Mouse (Mus musculus) embryo, embryonic 9.5 days (tissue): ENCODE data around the gene Nemp2.
"Not testable (repeated sequence)": the region's sequence is repeated elsewhere in the genome, so short reads cannot be mapped to it uniquely, and the experiment has no call there.

Source experiments
- DNase-seq: peaks from one replicate; pipeline ENCODE4 v3.0.0-alpha.2; 2017; ENCODE audit errors: extremely low spot score

The Nemp2 gene

DNA sequence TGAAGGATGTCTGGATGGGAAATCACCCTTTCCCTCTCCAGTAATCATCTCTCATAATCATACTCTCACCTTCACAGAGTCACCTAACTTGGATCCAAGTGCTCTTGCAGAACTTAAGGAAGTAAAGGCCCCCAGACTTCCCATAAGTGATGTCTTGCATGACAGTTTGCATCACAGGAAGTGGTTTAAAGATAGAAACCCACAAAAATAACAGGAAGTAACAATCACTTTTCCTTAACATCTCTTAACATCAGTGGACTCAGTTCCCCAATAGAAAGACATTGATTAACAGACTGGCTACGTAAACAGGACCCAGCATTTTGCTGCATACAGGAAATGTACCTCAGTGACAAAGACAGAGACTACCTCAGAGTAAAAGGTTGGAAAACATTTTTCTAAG lies 22.9 kb downstream of the Nemp2 start:
- no peak for DNase-seq

DNA sequence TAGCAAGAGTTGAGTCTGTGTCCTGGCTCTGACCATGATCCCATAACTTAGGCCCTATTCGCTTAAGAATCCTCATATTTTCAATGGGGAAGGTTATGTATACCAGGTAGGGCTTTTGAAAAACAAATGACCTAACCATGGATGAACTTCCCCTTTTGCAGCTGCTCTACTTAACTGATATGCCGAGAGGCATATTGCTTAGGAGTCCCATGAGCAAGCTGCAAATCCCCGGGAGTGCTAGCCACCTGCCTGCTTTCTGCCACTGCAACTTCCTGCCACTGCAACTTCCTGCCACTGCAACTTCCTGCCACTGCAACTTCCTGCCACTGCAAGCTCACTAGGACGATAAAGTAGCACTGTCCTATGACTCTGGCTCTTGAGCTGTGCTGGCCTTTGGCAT lies 24.6 kb downstream of the Nemp2 start:
- no peak for DNase-seq

GRCm38 (mm10) chr1:52658160-52658559 lies 27.7 kb downstream of the Nemp2 start:
- no peak for DNase-seq

GRCm38 (mm10) chr1:52660278-52660677 lies 29.8 kb downstream of the Nemp2 start:
- no peak for DNase-seq

GRCm38 (mm10) chr1:52660765-52661164 lies 30.3 kb downstream of the Nemp2 start:
- DNase-seq: no peak

- no peak for DNase-seq
These were observed 32.7 kb downstream of the Nemp2 start for GRCm38 (mm10) chr1:52663228-52663627.

DNA sequence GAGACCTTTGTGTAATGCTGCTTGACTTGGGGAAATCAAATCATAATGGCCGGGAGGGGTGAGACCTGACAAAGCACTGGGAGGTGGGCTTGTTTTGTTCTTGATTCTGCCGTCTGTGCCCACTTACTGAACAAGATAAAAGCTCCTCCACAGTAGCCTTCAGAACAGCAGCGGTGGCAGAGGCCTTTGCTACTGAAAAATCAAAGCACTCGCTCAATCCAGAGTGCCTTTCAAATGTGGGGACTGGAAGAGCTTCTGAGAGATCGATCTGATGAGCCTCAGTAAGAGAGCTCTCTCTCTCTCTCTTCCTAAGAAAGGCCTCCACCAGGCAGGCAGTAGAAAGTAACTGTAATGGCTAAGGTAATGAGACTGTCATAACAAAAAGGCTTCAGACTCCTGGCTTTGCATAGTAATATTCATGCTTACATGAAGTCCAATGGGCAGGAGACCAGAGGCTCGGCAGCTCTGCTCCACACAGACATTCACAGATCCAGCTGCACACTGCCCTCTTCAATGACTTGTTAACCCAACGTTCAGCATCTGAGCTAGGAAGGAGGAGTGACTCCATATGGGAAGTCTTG lies 38.3 kb downstream of the Nemp2 start:
- DNase-seq: no peak

GRCm38 (mm10) chr1:52669931-52670330 lies 39.4 kb downstream of the Nemp2 start:
- DNase-seq: no peak

GRCm38 (mm10) chr1:52675561-52676551 lies 45.4 kb downstream of the Nemp2 start:
- DNase-seq: no peak

DNA sequence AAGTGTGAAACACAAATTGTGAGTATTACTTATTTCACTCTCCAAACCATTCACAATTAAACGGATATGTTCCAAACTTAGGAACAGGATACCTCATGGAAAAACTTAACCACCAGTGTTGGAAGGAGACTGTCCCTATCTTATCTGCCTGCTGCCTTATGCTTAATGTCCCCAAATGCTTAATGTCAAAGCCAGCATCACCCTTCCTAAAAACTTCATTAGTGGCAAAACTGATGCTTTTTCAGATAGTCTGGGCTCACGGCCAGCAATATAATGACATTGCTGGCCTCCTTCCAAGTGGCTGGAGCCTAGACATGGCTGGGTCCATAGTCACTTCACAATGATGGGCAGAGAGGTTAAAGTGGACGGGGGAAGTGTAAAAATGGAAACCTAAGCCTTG lies 46.1 kb downstream of the Nemp2 start:
- no peak for DNase-seq

DNA sequence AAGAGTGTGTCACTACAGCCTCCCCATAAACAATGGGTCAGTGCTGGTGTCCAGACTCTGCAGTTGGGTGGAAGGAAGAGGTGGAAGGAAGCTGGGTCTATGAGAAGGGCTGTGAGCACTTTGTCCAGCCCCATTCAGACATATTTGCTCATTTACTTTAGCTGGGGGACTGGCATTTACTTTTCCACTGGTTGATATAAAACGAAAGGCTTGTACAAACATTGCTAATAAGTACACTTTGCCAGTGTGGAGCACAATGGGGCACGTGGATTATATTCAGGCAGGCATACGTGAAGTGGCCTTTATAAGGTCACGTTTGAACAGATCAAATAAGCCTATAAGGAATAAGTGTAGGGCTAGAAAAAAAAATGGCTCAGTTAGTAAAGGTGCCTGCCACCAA lies 53.0 kb downstream of the Nemp2 start:
- DNase-seq: no peak

DNA sequence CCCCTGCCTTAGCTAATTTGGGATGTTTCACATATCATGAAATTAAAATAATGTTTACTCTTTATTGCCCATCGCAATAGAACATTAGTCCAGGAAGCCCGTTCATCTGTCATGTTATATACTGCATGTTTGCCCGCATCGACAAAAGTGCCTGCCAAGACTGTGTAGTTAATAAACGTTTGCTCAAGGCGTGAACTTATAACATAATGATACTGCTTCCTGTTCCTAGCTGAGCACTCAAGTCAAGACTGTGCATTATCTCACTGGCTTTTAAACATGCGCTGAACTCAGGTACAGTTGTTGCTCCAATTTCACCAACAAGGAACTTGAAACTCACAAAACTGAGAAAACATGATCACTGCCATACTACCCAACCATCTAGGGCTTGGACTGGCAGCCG lies 57.1 kb downstream of the Nemp2 start:
- no peak for DNase-seq

DNA sequence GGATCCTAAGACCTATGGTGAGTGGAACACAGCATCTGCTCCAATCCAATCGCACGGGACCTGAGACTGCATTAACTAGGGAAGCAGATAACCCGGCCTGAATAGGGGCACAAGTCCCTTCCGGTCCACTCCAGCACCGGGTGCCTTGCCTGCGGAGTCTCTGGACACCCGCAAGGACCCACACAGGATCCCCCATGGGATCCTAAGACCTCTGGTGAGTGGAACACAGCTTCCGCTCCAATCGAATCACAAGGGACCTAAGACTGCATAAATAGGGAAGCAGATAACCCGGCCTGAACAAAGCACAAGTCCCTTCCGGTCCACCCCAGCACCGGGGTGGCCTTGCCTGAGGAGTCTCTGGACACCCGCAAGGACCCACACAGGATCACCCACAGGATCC lies 64.0 kb downstream of the Nemp2 start:
- DNase-seq: not testable (repeated sequence)
